Mouse (Mus musculus) bone marrow macrophage, adult 2 months (primary cell): Measurements from ENCODE around the gene Mllt1.

ENCODE experiments used
- CTCF ChIP-seq: IDR thresholded peaks from 2 replicates; pipeline ENCODE4 v1.5.1; 2012; ENCODE audit warnings: low read depth, mild to moderate bottlenecking, low read length, moderate library complexity
- POLR2A ChIP-seq: IDR thresholded peaks from 2 replicates; pipeline ENCODE4 v1.6.1; 2012; ENCODE audit warnings: mild to moderate bottlenecking, low read depth, low read length, borderline replicate concordance

DNA sequence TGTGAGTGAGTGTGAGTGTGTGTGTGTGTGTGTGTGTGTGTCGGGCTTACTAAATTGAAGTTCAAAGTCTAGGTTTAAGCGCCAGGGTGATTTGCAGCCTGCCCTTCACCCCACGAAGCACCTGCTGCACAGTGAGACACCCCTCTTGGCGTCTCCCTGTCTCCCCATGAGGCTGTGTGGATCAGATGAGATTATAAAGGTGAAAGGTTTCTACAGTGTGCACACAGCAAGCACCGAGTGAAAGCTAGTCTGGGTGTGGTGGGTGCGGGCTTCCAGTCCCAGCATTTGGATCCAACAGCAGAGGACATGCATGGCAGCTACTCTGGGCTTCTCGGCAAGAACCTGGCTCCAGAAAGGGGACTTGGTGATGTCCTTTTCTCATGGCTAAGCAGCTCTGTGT lies 45.8 kb upstream of the Mllt1 start:
- no peak for TF ChIP-seq POLR2A
- no peak for TF ChIP-seq CTCF
